Mouse (Mus musculus) CH12.LX (cell line): ENCODE results near the gene Olfr625-ps1.

ENCODE experiments used
- CTCF ChIP-seq, 2 experiments: IDR thresholded peaks in 1 of 2; conservative IDR thresholded peaks in 1 of 2; 2 replicates each; pipeline ENCODE4 v1.5.1; 2011 to 2012; ENCODE audit warnings: low read depth in 2 of 2, low read length in 2 of 2, improper control_type of control experiment in 1 of 2, inconsistent platforms in 1 of 2, mild to moderate bottlenecking in 1 of 2, moderate library complexity in 1 of 2
- E2F4 ChIP-seq: IDR thresholded peaks from 2 replicates; pipeline ENCODE4 v1.6.1; 2011; ENCODE audit warnings: low read depth, low read length, improper control_type of control experiment; ENCODE audit not compliant: insufficient replicate concordance
- GABPA ChIP-seq: IDR thresholded peaks from 2 replicates; pipeline ENCODE4 v1.6.1; 2012; ENCODE audit warnings: low read depth, low read length, improper control_type of control experiment, inconsistent platforms; ENCODE audit not compliant: insufficient replicate concordance
- MAFK ChIP-seq: IDR thresholded peaks from 2 replicates; pipeline ENCODE4 v1.6.1; 2011; ENCODE audit warnings: low read length, improper control_type of control experiment; ENCODE audit not compliant: insufficient replicate concordance
- MEF2A ChIP-seq: IDR thresholded peaks from 2 replicates; pipeline ENCODE4 v1.6.1; 2014; ENCODE audit warnings: low read depth, mild to moderate bottlenecking, inconsistent platforms, low read length, improper control_type of control experiment, borderline replicate concordance
- MXI1 ChIP-seq: IDR thresholded peaks from 2 replicates; pipeline ENCODE4 v1.6.1; 2011; ENCODE audit warnings: mild to moderate bottlenecking, low read depth, low read length, improper control_type of control experiment
- NRF1 ChIP-seq: IDR thresholded peaks from 2 replicates; pipeline ENCODE4 v1.6.1; 2014; ENCODE audit warnings: low read depth, mild to moderate bottlenecking, inconsistent platforms, low read length, improper control_type of control experiment, moderate library complexity
- PAX5 ChIP-seq: IDR thresholded peaks from 2 replicates; pipeline ENCODE4 v1.6.1; 2012; ENCODE audit warnings: low read length, inconsistent platforms, mixed read lengths
- POLR2A ChIP-seq: IDR thresholded peaks from 2 replicates; pipeline ENCODE4 v1.6.1; 2011; ENCODE audit warnings: low read depth, mild to moderate bottlenecking, improper control_type of control experiment, low read length
- RAD21 ChIP-seq: IDR thresholded peaks from 2 replicates; pipeline ENCODE4 v1.6.1; 2011; ENCODE audit warnings: low read depth, mild to moderate bottlenecking, low read length, improper control_type of control experiment, moderate library complexity
- UBTF ChIP-seq: IDR thresholded peaks from 2 replicates; pipeline ENCODE4 v1.6.1; 2012; ENCODE audit warnings: low read depth, mild to moderate bottlenecking, inconsistent platforms, low read length, improper control_type of control experiment, moderate library complexity
- ZMIZ1 ChIP-seq: IDR thresholded peaks from 2 replicates; pipeline ENCODE4 v1.6.1; 2012; ENCODE audit warnings: low read depth, mild to moderate bottlenecking, inconsistent platforms, low read length, improper control_type of control experiment

DNA sequence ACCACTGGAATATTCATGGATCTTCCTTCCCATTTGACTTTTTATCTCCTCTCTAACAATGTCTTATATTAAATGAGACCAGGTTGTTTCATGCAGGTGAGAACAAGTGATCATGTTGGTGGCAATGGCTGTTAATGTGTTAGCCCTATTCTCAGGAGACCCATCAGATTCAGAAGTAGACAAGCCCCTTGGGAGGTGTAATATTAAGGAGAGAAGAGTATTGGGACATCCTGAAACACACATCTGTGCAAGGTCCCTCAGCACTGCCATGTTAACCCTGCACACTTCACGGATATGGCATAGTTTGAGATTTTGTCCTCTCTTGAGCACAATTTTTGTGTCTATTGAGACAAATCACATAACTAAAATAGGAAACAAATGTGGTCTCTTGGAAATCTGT, 39.9 kb upstream of the Olfr625-ps1 start, which contains the start of gene Olfr622:
- TF ChIP-seq PAX5, result no peak
- TF ChIP-seq POLR2A, result no peak
- TF ChIP-seq MAFK, result no peak
- TF ChIP-seq MEF2A, result no peak
- TF ChIP-seq ZMIZ1, result no peak
- no peak for TF ChIP-seq MXI1
- TF ChIP-seq RAD21, result no peak
- TF ChIP-seq E2F4, result no peak
- no peak for TF ChIP-seq NRF1
- no peak for TF ChIP-seq CTCF (conservative IDR thresholded peaks at IDR 0.05 in 1 of 2, IDR thresholded peaks at IDR 0.05 in 1 of 2; ENCODE audit: low read depth in 2 of 2, low read length in 2 of 2)
- TF ChIP-seq GABPA, result no peak
- TF ChIP-seq UBTF, result no peak
